Mouse (Mus musculus) heart, postnatal 14 days (tissue): ENCODE measurements at regions not wholly inside any gene's neighbourhood (a gene's known extent, or its start where the extent isn't known, plus 50 kb on each side); places are given as distances from the start of the nearest gene placed in this dataset.
A peak's percentile ranks its signal among the peaks of the same experiment; 100 is the strongest.
"Not testable (repeated sequence)": the region's sequence is repeated elsewhere in the genome, so short reads cannot be mapped to it uniquely, and the experiment has no call there.

Source experiments
- DNase-seq, 2 experiments: peaks; one replicate each; pipeline ENCODE4 v3.0.0; 2021 to 2022
- intact Hi-C: fragments of 180-260 bp; cut with DNase I; formaldehyde crosslinking; loops from one replicate; pipeline ENCODE4 v1.15.1; 2025

- DNase-seq, intact Hi-C loops: not testable (repeated sequence)
Observed at GRCm38 (mm10) chr2:51793291-51793690, 141.7 kb downstream of the Rbm43 start.

DNA sequence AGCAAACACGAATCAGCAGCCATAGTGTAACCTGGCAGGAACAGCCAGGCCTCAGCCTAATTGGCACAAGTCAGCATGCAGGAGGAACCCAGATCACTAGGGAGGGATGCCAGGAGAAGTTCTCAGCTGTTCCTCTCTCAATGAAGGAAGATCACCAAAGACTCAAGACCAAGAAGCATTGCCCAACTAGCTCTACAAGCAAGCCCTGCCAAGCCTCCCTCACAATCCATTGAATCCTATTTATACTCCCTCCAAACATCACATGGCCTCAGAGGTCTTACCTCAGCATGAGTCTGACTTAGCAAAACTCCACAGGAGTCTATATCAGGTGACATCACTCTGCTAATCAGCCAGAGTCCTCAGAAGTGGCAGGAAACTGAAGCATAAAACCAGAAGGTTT, 135.1 kb downstream of the Rbm43 start:
- intact Hi-C loops: no loop called here
- DNase-seq: no peak

- DNase-seq: peak; percentile 3 to 9
- intact Hi-C loops: no loop called here
Observed at GRCm38 (mm10) chr2:51822976-51823375, 112.0 kb downstream of the Rbm43 start.

- intact Hi-C loops: loop anchor here (2.0 kb wide), 1 partner anchor 1524 kb away; no protein-coding TSS in a partner anchor
- DNase-seq: peak; percentile 58 to 82
Observed at GRCm38 (mm10) chr2:51830286-51830944, 104.5 kb downstream of the Rbm43 start.

- intact Hi-C loops: loop anchor here (2.0 kb wide), 1 partner anchor 1524 kb away; no protein-coding TSS in a partner anchor
- no peak for DNase-seq
Observed at GRCm38 (mm10) chr2:51830965-51831720, 103.8 kb downstream of the Rbm43 start.

DNA sequence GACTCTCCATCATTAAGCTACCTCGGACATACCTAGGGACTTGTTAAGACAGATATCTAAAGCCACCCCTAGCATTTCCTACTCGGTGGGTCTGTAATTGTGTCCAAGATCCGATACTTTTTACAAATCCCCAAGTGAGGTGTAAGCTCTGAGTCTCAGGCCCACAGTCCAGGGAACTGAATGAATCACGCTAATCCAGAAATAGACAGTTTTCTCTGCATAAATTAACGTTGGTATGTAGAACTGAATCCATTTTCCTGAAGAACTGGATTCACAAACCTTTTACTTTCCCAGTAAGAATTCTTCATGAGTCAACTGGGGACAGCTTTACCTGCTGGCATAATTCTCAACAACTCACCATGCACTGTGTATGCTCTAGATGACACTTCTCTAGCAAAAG, 97.1 kb downstream of the Rbm43 start:
- intact Hi-C loops: no loop called here
- DNase-seq: no peak

- DNase-seq: no peak
- intact Hi-C loops: no loop called here
Observed at GRCm38 (mm10) chr2:51840808-51841207, 94.2 kb downstream of the Rbm43 start.

DNA sequence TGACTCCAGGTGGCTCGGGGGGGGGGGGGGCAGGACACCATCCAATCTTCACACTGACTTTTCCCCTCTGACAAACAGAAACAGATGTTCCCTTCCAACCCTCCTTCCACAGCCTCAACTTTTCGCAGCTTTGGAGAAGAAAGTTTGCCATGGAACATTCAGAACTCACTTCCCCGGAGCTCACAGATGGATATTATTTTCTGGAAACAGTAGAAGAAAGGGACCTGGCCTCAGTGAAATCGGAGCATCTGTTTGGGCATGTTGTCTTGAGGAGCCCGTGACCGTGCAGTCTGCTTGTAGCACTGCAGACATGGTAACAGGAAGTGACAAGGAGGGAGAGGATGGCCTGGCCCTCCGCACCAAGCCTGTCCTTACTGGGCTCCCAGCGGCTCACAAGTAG, 90.1 kb downstream of the Rbm43 start:
- intact Hi-C loops: no loop called here

DNA sequence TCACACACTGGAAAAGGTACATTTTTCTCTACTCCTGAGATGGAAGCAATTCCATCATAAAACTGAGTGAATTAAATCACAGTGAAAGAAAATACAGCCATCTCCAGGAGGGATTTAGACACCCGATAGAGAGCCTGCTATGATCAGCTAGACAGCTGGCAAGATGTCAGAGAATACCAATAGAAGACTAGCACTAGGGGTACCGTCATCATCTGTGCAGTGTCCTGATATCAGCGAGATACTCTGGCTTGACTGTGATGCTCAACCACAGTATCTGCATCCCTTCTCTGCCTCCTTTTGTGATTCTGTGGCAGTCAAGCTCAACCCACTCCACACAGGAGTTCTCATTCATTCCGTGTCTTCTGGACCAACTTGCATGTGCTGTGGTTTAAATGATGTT, 87.4 kb downstream of the Rbm43 start:
- no peak for DNase-seq
- intact Hi-C loops: no loop called here

More for the DNA sequence above, 90.1 kb downstream of the Rbm43 start:
- peak; percentile 8 to 20 for DNase-seq

DNA sequence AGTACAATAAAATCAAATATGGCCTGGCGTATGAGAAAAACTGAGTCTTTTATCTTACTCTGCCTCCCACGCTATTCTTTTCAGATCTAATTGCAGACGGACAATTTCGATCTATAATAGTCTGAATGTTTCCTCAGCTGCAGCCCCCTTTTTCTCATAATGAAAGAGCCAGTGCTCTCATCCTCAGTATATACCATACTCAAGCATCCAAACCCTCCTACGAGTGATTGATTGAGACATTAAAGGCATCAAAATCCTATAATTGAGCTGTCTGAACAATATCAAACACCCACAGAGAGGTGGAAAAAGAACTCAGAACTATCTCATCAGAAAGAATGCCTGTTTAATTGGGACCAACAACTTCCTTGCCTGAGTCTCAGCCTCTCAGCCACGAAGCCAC, 87.0 kb downstream of the Rbm43 start:
- DNase-seq: no peak
- intact Hi-C loops: no loop called here

DNA sequence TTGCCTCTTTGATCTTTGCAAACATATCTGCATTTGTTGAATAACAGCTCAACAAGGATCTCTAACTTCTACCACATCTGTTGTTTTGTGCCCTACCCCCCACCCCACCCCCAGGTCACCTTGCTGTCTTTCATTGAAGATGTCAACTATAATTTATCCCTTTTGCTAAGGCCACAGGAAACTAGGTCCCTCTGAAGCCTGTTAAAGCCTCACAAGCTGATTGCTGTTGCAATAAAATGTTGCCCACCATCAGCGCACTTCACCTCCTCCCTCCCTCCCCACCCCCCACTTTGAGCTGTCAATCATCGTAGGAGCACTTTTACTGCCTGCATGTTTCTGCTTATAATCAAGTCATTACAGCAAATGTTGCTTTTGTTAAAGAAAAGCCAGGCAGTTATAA, 86.5 kb downstream of the Rbm43 start:
- intact Hi-C loops: no loop called here
- DNase-seq: no peak

DNA sequence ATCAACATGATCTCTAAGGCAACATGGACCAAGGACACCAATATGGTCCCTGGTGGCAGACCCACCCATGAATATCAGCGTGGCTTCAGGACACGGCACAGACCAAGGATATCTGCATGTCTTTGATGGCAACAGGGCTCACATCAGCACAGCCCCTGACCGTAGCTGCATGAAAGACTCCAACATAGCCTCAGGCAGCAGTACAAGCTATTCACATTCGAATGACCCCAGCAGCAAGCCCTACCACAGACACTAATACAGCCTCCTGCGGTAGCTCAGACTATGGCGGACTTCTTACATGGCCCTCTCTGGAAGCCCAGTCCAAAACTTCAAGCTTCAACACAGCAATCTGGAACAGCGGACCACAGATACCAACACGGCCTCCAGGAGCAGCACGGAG, 84.4 kb downstream of the Rbm43 start:
- intact Hi-C loops: no loop called here
- no peak for DNase-seq

GRCm38 (mm10) chr2:51851711-51852110, 83.3 kb downstream of the Rbm43 start:
- intact Hi-C loops: no loop called here
- no peak for DNase-seq

DNA sequence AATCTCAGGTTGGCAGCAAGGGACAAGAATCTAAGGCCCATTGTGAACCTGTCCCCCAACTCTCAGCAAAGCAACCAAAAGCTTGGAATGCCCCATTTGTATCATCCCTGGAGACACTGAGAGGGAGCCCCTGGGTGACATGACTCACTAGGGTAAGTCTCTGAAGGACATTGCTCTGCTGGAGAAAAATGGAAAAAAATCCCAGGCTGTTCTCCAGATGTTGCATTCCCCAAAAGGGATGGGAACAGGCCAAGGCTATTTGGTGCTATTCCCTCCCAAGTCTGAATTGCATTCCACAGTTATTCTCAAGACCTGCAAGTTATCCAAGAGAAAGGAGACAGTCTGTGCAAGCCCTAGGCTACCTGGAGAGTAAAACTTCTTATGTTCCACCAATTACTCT, 77.7 kb downstream of the Rbm43 start:
- intact Hi-C loops: no loop called here

DNA sequence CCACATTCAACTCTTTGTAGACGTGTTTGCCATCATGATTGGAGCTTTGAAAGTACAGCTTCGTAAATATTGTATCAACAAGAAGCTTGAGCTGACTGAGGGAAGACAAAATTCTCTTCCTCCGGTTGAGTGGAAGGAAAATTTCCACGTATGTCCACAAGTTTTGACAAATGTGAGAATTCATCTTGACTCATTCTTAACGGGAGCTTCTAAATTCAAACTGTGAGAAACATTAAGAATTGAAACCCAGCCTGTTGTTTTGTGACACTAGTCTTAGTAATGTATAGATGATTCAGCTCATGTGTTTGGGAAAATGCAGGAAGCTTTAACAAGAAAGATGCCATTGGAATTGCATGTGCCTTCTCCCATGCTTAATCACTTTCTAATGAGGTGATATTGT, 68.9 kb downstream of the Rbm43 start:
- no peak for DNase-seq
- intact Hi-C loops: no loop called here

More for the DNA sequence above, 77.7 kb downstream of the Rbm43 start:
- DNase-seq: no peak

DNA sequence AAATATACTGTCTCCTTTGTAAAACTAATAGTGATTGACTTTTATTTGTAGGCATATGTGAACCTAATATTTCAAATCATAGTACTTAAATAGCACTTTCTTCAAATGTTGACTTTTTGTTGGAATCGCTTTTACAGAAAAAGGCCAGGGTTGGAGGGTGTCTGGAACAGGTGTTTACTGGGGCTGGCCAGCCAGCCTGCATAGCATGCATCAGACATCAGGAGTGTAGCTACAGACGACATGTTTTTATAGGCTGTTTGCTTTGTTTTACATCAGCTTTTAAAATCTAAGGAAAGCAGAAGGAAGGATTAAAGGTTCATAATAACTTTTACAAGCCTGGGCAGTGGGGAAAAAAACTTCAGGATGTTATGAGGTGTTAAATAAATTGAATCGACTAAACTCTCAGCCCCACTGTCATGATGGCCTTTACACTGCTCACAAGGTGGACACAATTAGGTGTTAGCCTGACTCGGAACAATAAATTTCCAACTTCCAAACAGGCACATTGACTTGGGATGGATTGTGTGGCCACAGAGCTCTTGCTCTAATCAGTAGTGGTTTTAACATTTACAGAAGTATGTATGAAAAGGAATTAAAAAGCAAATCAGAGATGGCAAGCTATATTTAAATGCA, 66.0 kb downstream of the Rbm43 start:
- no peak for DNase-seq
- intact Hi-C loops: no loop called here

DNA sequence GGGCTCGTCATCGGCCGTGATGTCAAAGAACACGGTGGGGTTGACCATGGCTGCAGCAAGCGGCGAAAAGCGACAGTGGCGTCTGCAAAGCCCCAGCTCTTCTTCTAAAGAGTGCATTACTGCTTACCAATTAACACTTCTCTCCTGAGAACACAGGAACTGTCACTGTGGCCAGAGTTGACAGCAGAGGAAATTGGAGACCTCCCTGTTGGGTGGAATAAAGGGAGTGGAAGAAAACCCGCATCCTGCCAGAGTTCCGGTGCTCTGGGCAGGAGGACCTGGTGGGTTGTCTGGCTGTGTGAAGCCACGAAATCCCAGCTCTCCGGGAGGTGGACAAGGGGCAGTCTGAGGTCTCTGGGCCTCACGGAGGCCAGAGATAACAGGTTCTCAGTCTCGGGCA, 63.4 kb downstream of the Rbm43 start:
- intact Hi-C loops: no loop called here
- DNase-seq: no peak
